Mouse (Mus musculus): ENCODE measurements around the gene D130043K22Rik.

- no peak for TF ChIP-seq POLR2AphosphoS5 (IDR thresholded peaks at IDR 0.05; ENCODE audit: insufficient replicate concordance, low read depth, low read length)
- no peak for TF ChIP-seq CTCF (IDR thresholded peaks at IDR 0.05; ENCODE audit: low read depth, low read length)
- no peak for TF ChIP-seq GATA1 (IDR thresholded peaks at IDR 0.05; ENCODE audit: borderline replicate concordance, low read length)
Measured at GRCm38 (mm10) chr13:24830756-24831352, 14.1 kb upstream of the D130043K22Rik start.
